Mouse (Mus musculus) retina, postnatal 1 day (tissue): ENCODE data around the gene Tbccd1.

ENCODE experiments used
- DNase-seq: peaks from one replicate; pipeline ENCODE4 v3.0.0-alpha.2; 2012

Tbccd1 gene

DNA sequence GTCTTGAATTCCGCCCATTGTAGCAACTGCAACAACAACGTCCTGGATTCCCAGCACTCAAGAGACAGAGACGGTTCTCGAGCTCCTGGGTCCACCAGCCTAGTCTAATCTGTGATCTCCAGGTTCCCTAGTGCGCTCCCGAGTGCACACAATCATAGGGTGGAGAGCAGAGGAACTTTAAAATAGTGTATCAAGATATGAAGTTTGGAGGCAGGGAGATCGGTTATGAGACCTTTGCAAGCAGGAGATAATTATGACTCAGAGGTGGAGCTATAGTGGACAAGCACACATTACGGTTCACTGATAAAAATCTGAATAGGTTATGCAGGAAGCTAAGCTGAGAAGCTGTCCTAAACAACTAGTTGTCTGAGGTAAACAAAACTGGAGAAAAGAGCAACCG lies 696 bp downstream of the Tbccd1 start:
- DNase-seq = no peak

DNA sequence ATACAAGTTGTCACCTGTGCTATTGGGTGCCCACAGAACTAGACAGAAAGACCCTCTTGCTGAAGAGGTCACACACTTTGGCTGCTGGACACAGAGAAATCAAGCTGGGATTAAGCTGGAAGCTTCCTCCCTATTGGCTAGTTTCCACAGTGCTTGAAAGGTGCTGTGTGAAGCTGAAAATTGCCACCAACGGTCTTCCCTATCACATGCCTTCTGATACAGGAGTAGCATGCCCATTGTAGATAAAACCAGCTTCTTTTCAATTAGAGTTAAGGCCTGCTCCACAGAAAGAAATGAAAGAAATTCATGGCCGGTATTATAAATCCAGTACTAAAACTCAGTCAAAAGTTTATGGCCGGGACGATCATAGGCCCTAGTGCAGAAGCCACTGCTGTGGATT lies 4.8 kb downstream of the Tbccd1 start:
- no peak for DNase-seq

DNA sequence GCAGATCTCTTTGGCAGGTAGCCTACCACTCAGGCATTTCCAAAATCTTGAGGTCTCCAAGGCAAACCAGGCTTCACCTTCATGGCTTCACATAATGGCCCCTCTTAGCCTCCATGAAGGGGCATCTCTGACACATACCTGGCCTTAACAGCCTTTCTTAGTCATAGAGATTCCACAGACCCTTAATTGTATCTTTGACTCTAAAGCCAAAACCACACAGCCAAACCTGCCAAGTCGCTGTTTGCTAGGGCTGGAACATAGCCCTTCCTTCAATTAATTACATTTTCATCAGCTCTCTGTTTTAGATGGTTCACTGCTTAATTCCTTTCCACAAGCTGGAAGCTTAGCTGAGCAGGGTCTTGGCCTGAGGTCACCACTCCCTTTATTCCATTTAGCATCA lies 9.1 kb downstream of the Tbccd1 start:
- no peak for DNase-seq

DNA sequence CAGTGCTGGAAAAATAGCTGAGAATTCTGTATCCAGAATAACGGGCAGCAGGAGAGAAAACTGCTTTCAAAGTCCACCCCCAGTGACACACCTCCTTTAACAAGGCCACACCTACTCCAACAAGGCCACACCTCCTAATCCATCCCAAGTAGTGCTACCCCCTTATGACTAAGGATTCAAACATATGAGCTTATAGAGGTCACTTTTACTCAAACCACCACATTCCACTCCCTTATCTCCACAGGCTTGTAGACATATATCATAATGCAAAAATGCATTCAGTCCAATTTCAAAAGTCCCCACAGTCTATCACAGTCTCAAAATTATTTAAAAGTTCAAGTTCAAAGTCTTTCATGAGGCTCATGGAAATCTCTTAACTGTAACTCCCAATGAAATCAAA lies 9.8 kb downstream of the Tbccd1 start:
- no peak for DNase-seq

DNA sequence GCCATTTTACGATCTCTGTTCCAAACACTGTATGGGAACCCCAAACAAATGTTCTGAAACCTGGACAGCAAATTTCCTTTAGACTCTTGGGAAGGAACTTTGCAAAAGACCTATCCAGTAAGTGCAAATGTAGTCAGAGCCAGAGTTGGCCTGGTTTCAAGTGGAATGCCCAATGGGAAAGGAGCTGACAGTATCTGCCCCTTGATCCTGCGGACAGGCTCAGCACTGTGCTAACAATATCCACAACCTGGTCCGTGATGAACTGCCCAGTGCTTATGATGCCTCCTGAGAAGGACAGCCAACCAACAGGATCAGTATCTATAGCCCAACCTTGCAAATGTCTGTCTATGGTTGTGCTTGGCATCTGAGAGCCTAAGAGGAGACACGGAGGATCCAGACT lies 12.0 kb downstream of the Tbccd1 start:
- DNase-seq = no peak

DNA sequence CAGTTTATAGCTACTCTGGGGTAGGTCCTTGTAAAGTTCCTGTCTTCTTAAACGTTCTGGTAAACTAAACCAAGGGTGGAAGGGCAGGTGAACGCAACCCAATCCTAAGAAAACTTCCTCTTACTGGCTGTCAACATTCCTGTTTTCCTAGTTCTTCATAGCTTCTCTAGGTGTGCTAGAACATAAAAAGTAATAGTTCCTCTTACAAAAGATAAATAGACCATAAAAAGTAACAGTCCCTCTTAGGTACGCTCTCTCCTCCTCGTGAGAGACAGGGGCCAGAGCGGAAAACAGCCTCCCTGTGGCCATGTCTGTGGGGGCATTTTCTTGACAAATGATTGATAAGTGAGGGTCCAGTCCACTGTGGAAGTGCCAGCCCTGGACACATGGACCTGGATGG lies 12.6 kb downstream of the Tbccd1 start:
- no peak for DNase-seq

DNA sequence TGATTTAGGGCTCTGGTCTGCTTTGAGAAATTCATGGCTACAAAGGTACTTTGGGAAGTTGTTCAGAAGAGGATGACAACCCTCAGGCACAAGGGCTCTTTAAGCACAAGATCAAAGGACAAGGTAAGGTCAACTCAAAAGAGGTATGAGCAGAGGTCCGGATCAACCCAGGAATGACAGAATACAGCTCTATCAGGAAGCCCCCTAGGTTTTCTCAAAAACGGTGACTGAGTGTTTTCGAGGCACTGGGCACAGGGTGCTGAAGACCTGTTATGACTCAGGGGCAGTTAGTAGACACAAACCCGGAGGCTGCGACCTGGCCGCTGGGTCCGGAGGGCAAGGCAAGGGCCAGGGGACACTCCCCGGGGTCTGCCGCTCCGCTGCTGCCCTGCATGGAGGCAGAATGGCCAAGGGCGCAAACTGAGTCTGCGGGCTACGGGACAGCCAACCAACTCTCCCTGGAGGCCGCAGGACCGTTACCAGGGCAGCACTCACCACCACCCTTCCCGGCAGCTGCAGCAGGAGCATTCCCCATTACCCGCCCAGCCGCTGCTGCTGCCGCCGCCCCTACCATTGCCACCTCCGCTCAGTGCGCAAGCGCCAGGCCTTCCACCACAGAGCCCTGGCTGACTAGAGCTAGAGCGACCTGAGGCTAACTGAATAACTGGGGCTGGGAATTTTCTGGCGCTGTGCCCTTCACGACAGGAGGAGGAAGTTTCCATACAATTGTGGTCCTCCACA lies 13.2 kb downstream of the Tbccd1 start:
- peak; percentile 94 for DNase-seq

DNA sequence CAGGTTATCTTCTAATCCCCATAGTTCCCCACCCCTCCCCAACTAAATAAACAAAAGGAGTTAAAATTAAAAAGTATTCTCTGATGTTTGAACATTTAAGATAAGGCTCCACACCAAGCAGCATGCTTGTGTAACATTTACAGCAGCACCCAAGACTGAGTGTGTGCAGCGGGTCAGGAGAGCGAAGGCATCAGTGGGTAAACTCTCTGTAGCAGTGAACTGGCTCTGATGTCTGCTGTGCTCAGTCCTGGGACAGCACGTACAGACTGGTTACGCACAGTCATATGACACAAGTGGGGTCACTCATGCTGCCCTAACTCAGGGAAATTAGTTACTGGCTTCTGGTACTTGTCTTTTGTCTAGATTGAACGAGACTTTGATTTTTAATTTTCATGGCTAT lies 14.6 kb downstream of the Tbccd1 start:
- DNase-seq = no peak

DNA sequence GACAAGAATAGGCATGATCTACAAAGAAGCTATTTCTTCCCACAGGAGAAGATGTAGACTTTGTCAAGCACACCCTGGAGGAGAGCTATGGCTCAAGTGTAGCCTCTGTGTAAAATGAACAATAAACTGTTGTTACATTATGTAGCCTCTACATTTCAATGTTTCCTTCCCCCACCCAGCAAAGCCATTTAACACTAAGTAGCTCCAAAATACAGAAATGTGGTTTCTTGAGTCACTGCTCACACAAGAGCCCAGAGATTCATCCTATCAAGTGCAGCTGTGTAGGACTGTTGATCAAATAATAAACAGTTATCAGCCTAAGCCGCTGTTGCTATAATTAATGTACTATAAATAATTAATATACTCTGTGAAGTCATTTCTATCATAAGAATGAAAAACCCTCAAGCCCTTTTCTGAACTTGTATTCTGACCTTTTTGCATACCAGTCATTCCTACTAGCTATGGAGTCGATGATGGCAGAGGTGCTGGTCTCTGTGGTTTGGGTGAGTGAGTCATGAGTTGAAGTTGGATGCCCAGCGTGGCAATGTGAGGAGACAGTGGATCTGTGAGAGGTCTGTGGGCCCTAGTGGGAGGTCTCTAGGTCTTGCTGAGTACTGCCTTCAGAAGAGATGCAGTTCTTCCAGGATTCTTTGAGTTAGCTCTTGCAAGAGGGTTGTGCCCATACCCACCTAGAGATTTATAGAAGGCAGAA lies 18.2 kb downstream of the Tbccd1 start:
- DNase-seq = no peak

DNA sequence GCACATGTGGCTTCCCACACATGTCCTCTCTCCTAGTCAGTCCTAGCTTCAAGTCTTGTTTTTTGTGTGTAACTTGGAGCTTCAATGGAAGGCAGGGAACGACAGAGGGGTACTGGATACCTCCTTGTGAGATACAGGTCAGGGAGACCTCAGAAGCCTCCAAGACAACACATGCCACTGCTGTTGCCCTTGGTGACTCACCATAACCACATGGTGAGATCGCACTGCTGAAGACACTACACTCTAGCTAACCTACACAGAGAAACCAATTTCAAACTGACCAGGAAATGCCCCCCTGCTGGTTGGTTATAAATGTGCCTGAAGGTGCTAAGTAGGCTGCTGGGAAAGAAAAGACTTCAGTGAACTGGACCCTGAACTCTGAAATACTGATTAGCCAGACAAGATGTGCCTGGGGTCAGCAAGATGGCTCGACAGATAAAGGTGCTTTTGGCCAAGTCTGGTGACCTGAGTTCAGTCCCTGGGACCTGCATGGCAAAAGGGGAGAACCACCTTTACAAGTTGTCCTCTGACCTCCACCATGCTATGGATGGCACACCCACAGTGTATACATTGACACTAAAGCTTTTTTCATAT lies 24.4 kb downstream of the Tbccd1 start:
- DNase-seq = no peak

DNA sequence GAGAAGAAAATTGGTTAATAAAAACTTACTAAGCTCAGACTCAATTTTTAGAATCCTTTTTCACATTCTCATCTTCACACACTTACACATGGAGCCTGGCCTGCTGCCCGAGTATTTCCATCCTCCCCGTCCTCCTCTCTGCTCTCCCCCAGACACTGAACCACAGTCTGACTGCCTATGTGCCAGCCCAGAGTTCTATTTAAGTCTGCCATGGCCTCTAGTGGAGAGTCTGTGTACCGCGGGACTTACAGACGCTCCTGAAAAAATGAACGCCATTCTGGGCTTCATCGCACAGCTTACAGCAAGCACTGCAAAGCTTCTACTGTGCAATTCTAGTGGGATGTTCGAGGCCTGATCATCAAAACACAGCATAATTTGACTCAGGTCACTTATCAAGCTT lies 36.7 kb downstream of the Tbccd1 start:
- peak; percentile 46 for DNase-seq

DNA sequence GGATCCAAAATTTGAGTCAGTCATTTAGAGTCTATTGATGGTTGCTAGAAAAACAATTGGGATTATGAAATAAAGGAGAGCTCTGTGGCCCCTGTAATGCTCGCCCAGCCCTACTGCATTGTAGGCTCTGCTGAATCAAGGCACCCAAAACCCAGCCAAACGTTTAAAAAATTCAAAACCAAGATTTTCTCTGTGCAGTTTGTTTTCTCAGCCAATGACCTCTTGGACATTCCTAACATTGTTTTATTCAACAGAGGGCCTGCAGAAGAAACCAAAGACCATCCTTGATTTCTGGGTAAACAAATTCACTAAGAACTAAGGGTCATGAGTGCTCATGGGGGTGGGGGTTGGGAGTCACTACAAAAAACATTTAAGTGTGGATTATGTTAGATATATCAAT lies 46.0 kb downstream of the Tbccd1 start, which contains the start of gene Crygs:
TSS of gene Crygs (minus strand) at position 101 of the 400 bp plus-strand sequence.
- DNase-seq = no peak

DNA sequence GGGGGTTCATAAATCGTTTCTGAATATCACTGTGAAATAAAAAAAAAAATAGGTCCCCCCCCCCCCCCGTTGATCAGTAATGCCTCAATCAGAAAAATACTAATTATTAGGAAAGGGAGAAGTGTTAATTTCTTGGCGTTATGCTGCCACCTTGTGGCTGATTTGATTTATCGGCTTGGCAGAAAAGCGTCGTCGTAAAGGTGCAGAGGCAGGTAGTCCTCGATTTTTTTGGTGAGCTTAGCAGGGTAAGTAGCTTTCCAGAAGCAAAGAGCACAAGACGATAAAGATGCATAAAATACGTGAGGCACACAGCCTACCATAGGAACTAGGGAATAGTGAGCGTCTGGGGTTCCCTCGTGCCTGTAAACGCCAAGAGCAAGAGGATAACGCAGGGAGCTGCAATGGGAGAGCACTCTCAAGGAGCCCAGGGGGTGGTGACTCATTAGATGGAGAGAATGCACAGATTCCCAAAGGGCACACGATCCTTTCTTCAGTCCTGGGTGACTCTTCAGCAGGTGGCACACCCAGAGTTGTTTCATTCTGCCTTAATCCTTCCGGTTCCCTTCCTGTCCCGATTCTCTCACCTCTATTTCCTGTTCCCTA lies 49.9 kb downstream of the Tbccd1 start:
- peak; percentile 74 for DNase-seq

DNA sequence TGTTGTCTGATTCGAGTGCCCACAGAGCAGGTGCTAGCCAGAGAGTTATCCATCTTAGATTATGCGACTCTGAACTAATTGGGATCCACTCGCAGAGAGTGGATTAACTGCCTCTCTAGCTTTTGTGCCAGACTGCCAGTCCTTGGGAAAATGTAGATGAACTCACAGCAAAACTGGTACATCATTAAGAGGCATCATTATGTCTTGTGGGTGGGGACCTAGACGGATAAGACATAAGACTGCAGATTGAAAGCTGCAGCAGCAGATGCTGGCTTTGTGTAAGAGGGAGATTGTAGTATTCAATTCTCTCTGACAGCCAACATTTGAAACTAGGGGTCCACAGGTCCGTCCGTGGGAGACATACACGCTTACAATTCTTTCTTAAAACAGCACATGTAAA lies 54.7 kb downstream of the Tbccd1 start:
- DNase-seq = peak; percentile 52

DNA sequence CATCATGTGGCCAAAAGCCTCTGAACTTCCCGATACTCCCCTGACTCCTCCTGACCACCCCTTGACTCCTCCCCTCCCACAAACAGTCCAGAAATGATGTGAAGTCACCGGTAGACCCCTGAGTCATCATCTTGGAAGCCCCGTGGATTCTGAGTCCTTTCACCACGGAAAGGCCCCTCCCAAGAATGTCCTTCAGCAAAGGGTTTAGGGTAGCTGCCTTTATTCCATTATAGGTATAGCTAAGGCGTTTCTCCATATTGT lies 56.7 kb downstream of the Tbccd1 start:
- DNase-seq = no peak

DNA sequence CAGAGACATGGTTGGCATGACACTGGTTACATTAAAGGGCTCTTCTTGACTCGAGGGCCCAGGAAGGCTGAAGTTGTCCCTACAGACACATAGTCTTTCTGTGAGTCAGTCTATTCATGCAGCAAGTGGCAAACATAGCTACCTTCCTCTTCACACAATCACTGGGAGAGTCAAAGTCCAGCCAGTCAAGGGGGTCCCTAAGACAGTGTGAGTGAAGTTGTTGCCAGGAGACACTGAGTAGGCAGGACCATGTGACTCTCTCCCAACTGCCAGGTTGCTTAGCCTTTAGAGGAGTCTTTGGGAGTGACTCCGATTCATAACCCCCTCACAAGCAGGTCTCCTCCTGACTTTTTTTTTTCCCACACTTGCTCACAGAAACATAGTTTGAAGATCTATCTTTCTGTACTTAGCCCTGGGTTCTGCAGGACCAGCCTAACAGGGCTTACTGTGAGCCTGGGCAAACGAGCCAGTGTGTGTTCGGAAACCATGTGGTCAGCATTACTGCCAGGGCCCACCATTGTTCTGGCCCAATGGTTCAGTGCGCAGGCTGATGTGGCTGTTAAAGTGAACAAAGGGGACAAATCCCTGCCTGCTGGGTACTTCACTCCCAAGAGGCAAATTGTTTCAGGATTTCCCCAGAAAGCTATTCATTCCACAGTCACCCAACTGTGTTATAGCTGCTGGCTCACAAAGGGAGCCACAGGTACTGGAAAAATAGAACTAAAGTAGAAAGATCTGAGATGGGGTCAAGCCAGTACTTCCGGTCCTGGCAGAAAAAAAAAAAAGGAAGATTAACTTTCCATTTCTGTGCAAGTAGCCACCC lies 57.2 kb downstream of the Tbccd1 start:
- DNase-seq = peak; percentile 65

DNA sequence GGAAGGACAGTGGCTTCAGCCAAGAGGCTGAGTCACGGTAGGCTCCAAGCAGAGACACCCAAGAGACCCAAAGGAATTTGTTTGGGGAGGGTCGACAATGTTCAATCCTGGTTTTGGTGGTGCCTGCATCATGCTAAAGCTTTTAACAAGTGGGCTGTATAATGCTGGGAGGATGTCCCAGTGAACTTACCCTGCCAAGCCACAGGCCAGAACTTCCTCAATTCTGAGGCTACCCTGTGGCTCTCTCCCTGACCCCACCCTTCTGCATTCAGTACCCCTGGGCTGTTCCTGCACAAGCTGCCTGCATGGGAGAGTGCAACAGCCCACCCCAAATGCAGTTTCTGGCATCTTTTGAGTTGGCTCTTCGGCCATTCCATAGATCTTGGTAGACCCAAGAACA lies 58.9 kb downstream of the Tbccd1 start:
- DNase-seq = no peak

DNA sequence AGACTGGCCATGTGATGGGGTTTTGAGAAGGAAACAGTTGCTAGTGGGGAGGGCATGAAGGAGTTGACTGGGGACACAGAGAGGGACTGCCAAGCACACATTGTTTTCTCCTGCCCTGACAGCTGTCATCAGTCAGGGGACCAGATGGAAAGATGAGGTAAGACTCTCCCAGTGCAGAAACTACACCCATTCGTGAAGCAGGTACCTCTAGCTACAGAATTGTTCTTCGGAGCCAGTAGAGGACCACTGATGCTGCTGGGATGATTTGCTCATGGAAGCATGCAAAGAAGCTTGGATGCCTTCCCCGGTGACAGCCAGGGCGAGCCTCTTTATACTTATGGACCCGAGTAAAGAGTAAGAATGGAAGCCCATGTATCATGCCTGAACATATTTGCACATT lies 59.9 kb downstream of the Tbccd1 start:
- no peak for DNase-seq

DNA sequence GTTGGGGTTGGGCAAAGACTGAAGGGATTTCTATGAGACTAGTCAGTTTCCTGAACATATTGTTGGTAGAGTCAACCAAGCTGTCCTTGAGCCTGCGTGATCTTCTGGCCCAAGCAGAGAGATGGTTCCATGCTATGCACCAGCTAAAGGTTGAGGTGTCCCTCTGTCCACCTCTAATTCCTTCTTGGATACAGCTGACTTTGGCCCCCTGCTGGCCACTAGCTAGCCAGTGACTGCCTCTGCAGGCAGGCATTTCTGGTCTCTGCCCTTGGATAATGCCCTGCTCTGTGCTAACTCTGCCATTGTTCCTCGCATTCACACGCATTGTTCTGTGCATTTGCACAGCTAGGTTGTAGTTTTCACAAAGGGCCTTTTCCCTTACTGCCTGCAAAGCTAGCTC lies 62.0 kb downstream of the Tbccd1 start:
- peak; percentile 26 for DNase-seq

DNA sequence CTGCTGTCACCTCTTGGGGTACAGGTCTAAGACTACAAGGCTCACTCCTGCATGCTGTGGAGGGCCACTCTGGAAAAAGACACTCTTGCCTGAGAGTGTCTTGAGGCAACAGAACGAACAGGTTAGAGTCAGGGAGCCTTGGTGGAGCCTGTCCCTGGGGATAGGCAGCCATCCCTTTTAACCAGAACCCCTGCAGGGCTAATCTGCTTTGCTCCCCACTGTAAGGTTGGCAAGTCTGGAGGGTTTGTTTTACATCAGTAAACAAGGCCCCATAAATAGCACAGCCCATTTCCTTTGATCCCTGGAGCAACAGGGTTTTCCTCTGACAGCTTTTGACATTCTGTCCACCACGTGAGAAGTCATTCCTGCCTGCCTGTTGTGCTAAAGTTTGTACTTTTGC lies 66.2 kb downstream of the Tbccd1 start:
- DNase-seq = peak; percentile 6

DNA sequence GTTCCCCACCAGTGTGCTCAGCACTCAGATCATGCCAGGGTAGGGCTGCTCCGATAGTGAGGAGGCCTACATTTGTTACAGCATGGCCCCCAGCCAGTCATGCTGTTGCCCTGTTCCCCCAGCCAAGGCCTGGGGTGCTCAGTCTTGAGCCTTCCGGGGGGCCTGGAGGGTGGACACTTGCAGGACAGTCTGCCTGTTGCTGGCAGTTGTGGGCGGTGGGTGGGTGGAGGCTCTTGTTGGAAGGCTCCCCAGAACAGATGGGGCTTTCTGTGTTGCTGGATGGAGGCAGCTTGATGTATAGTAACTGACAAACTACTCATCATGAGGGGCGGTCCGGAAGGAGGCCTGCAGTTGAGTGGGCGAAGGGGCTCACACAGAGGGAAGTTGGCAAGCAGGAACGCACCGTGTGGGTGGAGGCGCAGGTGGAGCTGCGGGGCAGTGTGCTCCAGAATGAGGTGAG lies 67.5 kb downstream of the Tbccd1 start:
- peak; percentile 13 for DNase-seq

DNA sequence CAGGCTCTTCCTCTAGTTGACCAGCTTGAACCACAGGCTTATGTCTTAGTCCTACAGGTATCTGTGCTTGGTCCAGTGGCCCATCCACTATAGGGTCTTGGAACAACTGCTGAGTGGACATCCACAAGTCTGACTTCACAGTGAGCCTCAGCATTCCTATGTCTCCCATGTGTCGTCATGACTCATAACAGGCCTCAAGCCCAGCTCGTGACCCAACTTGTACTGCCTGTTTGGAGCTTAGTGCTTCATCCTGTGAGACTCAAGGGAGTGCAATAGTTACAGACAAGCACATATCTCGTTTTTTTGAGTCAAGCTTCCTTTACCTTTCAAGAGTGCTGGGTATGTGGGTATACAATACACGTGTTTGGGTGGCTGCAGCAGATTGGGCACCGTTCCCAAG lies 74.8 kb downstream of the Tbccd1 start:
- DNase-seq = no peak

DNA sequence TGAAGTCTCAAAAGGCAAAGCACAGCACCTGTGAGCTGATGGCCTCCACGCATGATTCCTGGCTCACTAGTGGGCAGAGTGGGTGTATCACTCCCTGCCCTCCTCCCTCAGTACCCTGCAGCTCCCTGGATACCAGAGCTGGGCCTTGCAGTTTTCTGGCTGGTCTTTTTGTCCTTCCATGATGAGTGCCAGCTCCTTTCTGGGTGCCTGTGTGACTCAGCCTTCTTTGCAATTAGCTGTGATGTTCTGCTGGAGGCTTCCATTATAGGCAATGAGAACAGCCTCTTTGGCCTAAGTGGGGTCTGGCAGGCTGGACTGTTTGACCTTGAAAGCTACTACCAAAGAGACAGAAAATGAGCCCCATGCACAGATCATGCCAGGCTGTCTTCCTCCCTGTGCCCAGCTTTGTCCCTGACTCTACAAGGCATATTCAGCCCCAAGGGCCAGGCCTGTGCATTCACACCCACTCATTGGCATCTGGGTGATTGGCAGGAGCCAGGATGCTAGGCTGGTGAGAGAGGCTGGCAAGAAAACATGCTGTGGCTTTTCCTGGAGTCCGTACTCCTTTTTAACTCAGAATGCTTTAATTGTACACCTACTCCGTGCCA lies 78.1 kb downstream of the Tbccd1 start:
- DNase-seq = no peak
